In the genomic region with DNA sequence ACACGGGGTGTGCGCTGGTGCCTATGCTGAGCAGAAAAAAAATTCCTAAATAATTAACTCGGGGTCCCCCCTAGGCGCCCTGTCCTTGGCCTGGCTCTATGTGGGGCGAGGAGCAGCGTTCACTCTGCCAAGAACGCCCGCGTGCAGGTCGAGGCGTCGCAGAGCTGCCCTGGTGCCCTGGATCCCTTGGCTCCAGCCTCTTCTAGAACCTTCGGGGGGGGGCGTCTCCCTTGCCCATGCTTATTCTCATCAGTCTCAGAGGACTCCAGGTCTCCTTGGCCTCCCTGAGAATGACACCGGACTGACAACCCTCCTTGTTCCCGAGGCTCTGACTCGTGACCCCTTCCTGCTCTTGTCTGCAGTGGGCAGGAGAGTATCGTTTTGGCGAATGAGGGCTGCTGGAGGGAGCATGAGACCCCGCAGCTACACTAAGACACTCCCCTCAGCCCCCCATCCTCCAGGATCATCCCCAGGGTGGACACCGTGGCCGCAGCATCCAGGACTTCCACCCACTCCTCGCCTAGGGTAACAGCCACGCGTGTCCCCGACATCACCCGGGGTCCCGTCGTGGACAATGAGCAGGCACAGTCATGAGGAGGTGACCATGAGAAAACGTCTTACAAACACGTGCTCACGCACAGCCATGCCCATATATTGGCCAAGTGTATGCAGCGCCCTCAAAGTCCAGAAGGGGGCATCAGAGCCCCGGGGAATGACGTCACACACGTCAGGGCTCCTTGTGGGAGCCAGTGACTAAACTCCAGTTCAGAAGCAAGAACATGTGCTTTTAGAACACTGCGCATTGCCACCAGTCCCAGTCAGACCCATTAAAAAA, we compare ENCODE assay signal across 8 mouse cellular contexts. TPM values are rescaled to one million over a fixed set of nuclear protein-coding genes. Genes with fewer than 3 reads are reported as not detected.
DNase-seq lines count a peak whose midpoint lies in the region; ATAC-seq lines count a peak whose summit lies in the region.

No protein-coding gene starts in this region.

- peaks cover 11% of the 10 kb centered on the region; the same call in 1 of the 2 replicates for H3K4me1 ChIP-seq in intestine, embryonic 15.5 days (replicated peaks)

- ATAC-seq in intestine, embryonic 15.5 days, result peak; percentile 77

- peaks cover 3% of the 10 kb centered on the region; the same call in 1 of the 2 replicates for H3K27me3 ChIP-seq in intestine, embryonic 15.5 days (replicated peaks)

- intact Hi-C loops in left cerebral cortex, postnatal 14 days (cut with DNase I), result loop anchor here (2.0 to 5.0 kb wide), 5 partner anchors 41 to 252 kb away; no protein-coding TSS in a partner anchor

- H3K36me3 ChIP-seq in intestine, embryonic 15.5 days, result no peaks in the 10 kb centered on the region

- DNase-seq in adrenal gland, adult 18-20 months (ENCODE audit: low spot score in 2 of 2), result peak; percentile 83 to 86
- peak; percentile 94 for DNase-seq in embryo, embryonic 10.5 days (ENCODE audit: low spot score)
- peak; percentile 74 for DNase-seq in gastrocnemius, postnatal 25 days
- peak; percentile 89 to 95 for DNase-seq in left cerebral cortex, postnatal 14 days (ENCODE audit: low spot score in 2 of 2)
- peak; percentile 92 for DNase-seq in mesoderm, embryonic 11.5 days (ENCODE audit: low read depth, low spot score)
- DNase-seq in right cerebral cortex, postnatal 25 days, result peak; percentile 83
- peak; percentile 68 for DNase-seq in yolk sac, embryonic 10.5 days (ENCODE audit: low spot score)

- no peaks in the 10 kb centered on the region for H3K9me3 ChIP-seq in intestine, embryonic 15.5 days

- H3K27ac ChIP-seq in intestine, embryonic 15.5 days, result no peak overlapping the region

- 29% methylated on average over 37 of the region's 37 CpGs for WGBS in intestine, embryonic 15.5 days

- no peak overlapping the region for H3K9ac ChIP-seq in intestine, embryonic 15.5 days

- H3K4me2 ChIP-seq in intestine, embryonic 15.5 days (replicated peaks), result peak overlapping the region; percentile 41

- H3K4me3 ChIP-seq in intestine, embryonic 15.5 days (replicated peaks), result no peak overlapping the region

RNA-seq across cellular contexts. Expression of a gene that starts 15.2 kb away (rescaled TPM):
- 10 to 100 TPM in 1 of 2 experiments, 1 to 10 TPM in 1; 7.0 to 11.1 TPM for total RNA-seq in adrenal gland, adult 18-20 months (2021)
- total RNA-seq in gastrocnemius, postnatal 25 days (2021), result 1 to 10 TPM in 1 of 2 experiments, under 1 TPM in 1; 0.61 to 1.1 TPM
- 4.5 and 4.7 TPM in 2 replicates for polyA plus RNA-seq in intestine, embryonic 15.5 days (2015; fragmentation: Nextera tagmentation; extraction: Ambion mirVana)
- 100 to 1,000 TPM; 120 to 135 TPM for total RNA-seq in left cerebral cortex, postnatal 14 days (2021)

RNA-seq across cellular contexts. Expression of a gene that starts 25.9 kb away (rescaled TPM):
- total RNA-seq in adrenal gland, adult 18-20 months (2021), result 1 to 10 TPM; 1.7 to 1.8 TPM
- total RNA-seq in gastrocnemius, postnatal 25 days (2021), result under 1 TPM in 1 of 2 experiments, not detected in 1; 0.51 TPM
- 0.94 and 1.2 TPM in 2 replicates for polyA plus RNA-seq in intestine, embryonic 15.5 days (2015; fragmentation: Nextera tagmentation; extraction: Ambion mirVana)
- total RNA-seq in left cerebral cortex, postnatal 14 days (2021), result 100 to 1,000 TPM; 113 to 117 TPM

RNA-seq across cellular contexts. Expression of a gene that starts 37.6 kb away (rescaled TPM):
- 10 to 100 TPM; 25.6 to 44.1 TPM for total RNA-seq in adrenal gland, adult 18-20 months (2021)
- 10 to 100 TPM; 13.5 to 13.9 TPM for total RNA-seq in gastrocnemius, postnatal 25 days (2021)
- polyA plus RNA-seq in intestine, embryonic 15.5 days (2015; fragmentation: Nextera tagmentation; extraction: Ambion mirVana), result 15.0 and 18.2 TPM in 2 replicates
- total RNA-seq in left cerebral cortex, postnatal 14 days (2021), result 10 to 100 TPM; 70.9 to 76.3 TPM

Comparison
In these comparisons a context has a peak if more than half of its experiments do, and no peak if none do; other contexts are left out.
1. RNA of a gene that starts 15.2 kb away (total RNA-seq): 120 to 135 TPM in left cerebral cortex, postnatal 14 days; 7.0 to 11.1 TPM in adrenal gland, adult 18-20 months and 0.61 to 1.1 TPM in gastrocnemius, postnatal 25 days; every median in the first group is over 10 times any median in the second.
2. RNA of a gene that starts 25.9 kb away (total RNA-seq): 113 to 117 TPM in left cerebral cortex, postnatal 14 days; 1.7 to 1.8 TPM in adrenal gland, adult 18-20 months and 0.51 TPM in gastrocnemius, postnatal 25 days; every median in the first group is over 10 times any median in the second.
3. Peak in every context shown above with its lines, with median percentiles within 50 percentile points of each other: DNase-seq.